Mouse (Mus musculus): ENCODE measurements around the gene Ttyh3.

The Ttyh3 gene

DNA sequence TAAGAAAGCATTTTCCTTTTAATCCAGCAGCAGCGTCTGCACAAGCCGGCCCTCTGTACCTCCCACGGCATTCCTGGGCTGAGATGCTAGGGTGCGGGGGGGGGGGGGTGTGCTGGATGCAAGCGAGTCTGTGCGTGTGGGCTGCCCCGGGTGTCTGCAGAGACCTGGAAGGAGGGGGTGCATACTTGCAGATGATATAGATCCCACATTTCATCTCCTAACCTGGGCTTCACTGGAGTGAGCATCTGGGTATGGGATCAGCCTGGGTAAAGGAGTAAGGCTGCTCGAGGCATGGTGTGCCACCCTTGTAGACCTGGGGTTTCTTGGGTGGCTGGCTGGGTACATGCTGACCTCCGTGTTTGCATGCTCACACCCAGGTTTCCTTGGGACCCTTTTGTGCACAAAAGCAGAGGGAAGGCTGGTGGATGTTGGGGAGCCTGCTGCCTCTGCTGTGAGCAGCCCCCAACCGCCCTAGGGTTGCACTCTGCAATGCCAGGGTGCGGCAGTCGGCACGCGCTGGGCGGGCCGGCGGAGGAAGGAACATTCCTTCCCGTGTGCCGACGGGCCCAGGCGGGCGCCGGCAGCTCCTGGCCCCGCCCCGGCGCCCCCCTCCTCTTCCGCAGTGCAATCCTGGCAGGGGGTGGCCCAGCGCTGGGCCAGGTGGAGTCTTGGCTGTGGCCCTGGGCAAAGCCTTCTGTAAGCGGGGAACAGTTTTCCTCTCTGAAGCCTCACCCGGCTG is 38.4 kb downstream of the Ttyh3 start:
- peak; percentile 39 for DNase-seq (ENCODE audit: low read depth, low spot score)

DNA sequence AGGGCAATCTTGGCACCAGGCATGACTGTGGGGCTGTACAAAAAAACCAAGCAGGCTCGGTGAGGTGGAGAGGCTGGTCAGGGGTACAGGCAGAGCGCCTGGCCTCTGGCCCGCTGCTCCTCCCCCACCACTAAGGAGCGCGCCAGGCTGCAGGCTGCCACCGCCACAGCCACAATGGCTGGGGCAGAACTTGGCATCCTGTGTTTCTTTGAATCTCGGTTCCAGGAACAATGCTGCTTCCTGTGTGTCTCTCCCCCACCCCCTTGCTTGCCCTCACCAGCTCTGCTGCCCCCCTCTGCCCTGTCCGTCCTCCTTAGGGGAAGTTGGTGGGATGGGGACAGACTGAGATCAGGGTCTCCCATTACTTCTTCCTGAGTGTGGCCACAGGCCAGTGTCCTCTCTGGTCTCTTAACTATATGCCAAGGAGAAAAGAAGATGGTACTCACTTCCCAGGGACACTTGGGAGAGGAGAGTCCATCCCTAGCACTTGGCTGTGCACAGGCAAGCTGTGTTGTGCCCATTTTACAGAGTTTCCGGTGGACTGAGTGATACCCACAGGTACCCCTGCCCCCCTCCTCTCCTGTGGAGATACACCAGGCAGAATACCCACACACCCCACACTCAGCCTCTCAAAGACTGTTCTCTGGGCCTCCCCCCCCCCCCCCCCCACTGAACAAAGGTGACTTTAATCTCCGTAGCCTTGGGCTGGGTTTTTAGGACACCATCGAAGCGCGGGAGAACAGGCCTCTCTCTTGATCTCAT is 39.1 kb downstream of the Ttyh3 start:
- DNase-seq (ENCODE audit: low read depth, low spot score), result peak; percentile 75

DNA sequence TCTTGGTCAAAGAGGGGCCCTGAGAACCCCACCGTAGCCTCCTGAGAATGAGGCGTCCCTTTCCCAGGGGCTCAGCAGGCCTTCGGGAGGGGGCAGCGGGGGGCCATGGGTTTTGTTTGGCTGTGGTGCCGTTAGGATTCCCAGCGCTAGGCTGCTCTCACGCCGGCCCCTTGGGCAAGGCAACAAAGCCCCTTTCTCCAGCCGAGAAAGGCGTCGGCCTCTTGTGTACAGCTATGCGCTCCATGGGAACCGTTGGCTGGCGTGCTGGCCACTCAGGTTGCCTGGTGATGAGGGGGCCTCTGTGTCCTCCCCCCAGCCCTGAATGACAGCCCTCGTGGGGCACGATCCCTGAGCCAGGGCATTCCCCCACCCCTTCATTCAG is 40.2 kb downstream of the Ttyh3 start:
- DNase-seq (ENCODE audit: low read depth, low spot score), result no peak

DNA sequence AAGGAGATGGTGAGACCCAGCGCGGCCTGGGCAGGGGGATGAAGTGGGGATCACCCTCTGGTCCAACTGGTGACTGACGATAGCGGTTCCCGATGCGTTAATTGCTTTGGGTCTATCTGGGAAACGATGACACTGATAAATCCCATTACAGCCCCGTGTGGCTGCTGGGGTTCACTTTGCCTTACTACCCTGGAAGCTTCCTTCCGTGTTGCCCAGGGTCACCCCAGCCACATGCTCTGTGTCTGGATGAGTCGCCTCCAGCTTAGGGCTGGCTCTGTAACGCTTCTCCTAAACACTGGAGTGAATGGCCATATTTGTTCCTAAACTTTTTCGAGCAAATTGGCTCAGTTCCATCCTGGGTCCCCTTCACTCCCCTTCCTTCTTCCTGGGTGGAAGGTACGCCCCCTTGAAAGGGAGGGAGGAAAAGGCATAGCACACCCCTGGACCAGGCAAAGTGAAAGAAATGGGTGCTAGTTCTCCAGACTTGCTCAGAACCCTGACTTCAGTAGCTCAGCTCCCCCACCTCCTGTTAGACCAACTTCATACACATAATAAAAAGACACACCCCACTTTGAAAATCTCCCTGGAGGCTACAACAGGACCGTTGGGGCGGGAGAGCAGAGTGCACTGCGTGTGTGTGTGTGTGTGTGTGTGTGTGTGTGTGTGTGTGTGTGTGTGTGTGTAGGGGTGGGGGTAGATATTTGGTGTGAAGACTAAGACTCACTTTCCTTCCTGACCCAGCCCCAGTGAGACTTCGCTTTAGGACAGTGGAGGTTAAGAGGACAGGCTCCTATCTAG is 40.8 kb downstream of the Ttyh3 start:
- DNase-seq (ENCODE audit: low read depth, low spot score), result no peak

DNA sequence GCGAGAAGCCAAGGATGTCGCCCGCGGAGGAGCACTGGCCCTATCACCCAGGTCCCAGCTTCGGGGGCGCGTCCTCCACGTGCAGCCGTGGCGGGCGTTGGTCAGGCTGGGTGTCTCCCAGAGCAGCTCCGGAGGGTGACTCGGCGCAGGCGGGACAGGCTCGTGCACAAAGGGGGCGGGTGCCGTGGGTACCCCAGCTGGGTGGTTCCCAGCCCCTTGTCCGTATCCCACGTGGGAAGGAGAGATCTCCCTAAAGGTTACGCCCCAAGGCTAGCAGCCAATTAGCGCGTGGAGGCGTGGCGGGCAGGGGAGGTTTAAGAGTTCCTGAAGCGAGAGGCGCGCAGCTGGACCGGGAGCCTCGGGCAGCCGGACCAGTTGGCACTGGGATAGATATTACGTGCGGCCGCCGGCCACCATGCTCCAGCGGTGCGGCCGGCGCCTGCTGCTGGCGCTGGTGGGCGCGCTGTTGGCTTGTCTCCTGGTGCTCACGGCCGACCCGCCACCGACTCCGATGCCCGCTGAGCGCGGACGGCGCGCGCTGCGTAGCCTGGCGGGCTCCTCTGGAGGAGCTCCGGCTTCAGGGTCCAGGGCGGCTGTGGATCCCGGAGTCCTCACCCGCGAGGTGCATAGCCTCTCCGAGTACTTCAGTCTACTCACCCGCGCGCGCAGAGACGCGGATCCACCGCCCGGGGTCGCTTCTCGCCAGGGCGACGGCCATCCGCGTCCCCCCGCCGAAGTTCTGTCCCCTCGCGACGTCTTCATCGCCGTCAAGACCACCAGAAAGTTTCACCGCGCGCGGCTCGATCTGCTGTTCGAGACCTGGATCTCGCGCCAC is 41.6 kb downstream of the Ttyh3 start, which contains the start of gene Lfng:
TSS of gene Lfng (plus strand) at position 320 of the 835 bp plus-strand sequence.
- peak; percentile 63 for DNase-seq (ENCODE audit: low read depth, low spot score)

DNA sequence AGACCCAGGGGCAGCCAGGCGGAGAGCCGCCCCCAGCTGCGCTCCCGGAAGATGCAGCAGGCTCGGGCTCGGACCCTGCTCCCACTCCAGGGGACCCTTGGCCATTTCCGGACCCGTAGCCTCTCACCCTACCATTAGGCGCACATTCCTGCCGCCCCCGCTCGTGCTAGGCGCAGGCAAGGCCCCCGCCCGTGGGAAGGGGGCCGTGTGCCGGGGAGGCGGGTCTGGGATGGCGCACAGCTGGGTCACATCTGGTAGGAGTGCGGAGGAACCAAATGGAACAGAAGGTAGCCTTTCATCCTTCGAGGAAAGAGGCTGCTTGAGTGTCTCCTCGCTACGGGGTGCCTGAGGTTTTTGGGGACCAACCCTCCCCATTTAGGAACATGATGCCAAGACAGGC is 42.4 kb downstream of the Ttyh3 start:
- DNase-seq (ENCODE audit: low read depth, low spot score), result no peak

DNA sequence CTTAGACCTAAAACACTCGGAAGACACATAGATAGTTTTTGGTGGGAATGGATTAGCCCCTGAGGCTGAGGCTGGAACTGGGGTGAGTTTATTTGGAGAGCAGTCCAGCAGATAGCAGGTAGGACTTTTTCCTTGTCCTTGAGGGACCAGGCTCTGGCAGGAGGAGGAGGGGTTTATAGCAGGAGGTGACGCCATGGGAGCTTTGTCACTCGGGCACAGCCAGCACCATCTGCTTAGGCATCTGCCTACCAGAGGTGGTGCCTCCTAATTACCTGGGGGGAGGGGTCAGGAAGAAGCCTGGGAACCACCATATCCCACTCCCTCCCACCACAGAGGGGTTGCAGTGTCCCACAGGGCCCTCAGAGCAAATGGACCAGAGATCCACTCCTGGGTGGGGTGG is 43.6 kb downstream of the Ttyh3 start:
- DNase-seq (ENCODE audit: low read depth, low spot score), result no peak

DNA sequence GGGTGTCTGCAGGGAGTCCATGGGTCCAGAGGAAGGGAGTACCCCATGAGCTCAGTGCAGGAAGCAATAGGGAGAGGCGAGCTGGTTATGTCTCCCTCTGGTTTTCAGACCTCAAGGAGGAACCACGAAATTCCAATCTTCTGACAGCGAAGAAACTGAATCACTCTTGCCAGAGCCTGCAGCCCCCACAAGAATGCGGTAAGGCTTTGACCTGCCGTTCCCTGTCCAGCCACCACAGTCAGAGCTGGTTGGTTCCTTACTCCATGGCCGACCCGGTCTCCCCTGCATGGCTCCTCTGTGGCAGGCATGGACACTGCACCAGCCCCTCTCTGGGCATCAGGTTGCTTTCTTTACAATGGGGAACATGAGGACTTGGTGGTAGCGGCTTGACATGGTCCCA is 44.4 kb downstream of the Ttyh3 start:
- DNase-seq (ENCODE audit: low read depth, low spot score), result no peak

DNA sequence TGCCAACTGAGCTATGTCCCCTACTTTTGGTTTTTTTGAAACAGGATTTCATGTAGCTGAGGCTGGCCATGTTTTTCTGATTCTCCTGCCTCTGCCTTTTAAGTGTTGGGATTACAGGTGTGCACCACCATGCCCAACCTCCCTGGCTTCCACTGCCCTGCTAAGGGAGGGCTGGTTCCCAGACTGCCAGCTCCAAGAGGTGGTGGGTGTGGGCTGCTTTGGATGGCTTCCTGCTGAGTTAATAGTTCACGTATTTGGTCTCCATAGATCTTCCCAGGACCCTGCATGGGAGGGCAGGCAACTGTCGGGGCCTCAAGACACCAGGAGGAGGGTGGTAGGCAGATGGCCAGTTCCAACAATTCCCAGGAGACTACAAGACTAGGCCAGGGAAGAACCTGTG is 46.3 kb downstream of the Ttyh3 start:
- no peak for DNase-seq (ENCODE audit: low read depth, low spot score)

DNA sequence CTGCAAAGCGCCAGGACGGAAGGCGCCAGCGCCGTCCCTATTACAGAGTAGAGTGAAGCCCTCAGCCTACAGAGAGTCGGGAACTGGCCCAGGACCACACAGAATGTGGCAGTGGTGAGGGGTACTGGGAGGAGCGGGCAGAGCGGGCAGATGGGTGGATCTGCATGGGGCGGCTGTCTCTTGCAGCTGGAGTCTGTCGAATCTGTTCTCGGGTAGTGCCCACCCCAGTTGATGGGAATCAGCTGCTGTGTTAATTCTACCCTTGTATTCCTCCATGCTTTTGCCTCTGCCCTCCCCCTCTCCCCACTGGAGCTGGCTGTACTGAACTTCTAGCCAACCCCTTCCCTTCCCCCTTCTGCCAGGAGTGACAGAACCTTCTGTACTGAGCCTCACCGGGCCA is 47.1 kb downstream of the Ttyh3 start:
- DNase-seq (ENCODE audit: low read depth, low spot score), result no peak

DNA sequence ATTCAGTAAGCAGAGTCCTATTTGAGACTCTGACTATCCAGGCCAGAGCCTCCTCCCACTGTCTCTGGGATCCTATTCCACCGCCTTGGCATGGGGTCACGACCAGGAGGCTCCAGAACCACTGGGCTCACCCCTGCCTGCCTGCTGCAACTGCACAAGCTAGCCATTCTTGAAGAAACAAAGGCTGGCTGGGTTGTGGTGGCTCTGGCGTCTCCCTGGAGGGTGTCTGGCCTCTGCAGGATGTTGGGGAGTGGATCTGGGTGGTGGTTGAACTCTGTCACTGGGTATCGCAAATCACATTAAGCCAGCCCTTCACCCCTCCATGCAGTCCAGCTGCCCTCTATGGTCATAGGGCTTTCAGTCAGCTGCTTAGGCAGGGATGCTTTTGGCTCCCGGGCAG is 48.9 kb downstream of the Ttyh3 start:
- no peak for DNase-seq (ENCODE audit: low read depth, low spot score)

DNA sequence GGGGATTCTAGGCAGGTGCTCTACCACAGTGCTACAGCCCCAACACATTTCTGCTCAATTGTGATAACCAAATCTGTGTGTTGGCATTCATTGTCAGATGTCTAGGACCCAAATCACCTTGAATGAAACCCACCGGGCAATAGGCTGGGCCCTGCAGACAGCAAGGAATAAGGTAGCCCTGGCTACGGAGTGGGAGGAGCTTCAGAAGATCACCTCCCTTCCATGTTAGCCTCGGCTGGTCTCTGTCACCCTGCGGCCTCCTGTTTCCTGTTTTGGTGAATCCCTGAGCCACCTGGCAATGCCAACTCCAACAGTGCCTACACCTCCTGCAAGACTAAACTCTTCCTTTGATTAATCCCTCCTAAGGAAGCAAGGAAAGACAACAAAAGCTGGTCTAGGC is 51.0 kb downstream of the Ttyh3 start:
- no peak for DNase-seq (ENCODE audit: low read depth, low spot score)

DNA sequence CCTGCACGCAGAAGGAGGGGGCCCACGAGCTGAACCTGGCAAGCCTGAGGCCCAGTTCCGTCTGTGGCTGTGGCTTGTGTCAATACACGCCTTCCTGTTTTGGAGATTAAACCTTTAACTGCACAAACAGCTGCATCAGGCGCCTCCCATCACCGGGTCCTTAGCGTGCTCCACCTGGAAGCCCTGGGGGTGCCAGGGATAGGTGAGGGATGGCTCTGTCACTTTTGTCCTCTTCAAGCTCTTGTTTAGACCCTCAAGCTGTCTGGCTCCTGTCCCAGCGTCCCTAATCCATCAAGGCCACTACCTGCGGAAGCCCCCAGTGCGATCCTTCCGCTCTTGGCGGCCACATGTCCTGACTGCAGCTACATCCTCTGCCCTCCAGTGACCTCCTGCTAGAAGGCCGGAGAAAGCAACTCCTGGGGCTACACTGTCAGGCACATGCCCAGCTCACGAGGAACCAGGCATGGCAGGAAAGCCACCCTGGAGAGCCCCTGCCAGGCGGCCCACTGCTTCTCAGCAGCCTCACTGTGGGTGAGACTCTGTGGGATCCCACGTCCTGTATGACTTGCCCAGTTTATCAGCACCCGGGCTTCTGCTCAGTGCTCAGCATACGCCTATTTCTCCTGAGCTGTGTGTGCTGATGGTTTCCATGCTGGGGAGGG is 51.8 kb downstream of the Ttyh3 start:
- DNase-seq (ENCODE audit: low read depth, low spot score), result no peak

DNA sequence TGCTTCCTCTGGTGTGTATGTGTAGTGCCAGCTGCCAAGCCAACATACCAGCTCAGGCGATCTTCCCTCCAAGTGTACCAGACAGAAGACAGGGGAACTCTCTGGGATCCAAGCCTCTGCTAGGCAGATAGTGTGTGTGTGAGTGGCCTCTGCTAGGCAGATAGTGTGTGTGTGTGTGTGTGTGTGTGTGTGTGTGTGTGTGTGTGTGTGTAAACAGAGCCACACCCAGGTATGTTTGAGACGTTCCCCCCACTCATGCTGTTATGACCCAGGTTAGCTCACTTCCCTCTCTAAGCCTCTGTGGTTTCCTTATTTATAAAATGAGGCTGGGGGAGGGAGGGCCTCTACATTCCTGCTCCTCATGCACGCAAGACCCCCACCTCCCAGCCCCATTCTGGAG is 52.4 kb downstream of the Ttyh3 start:
- no peak for DNase-seq (ENCODE audit: low read depth, low spot score)

DNA sequence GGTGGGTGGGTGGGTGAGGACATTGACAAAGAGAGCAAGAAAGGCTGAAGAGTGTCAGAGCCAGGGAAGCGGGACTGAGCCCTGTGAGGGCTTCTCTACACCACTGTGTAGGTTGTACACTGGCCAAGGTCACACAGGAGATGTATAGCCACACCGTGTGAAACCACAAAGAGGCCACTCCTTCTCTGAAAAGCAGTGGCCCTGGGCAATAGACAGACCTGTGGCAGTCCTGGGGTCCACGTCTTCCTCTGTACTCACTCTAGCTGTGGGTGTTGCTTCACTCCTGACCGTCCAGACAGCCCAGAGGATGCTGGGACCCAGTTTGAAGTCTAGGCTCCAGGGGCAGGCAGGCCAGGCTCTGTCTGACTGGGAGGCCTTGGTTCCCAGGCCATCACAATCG is 54.0 kb downstream of the Ttyh3 start:
- DNase-seq (ENCODE audit: low read depth, low spot score), result no peak

DNA sequence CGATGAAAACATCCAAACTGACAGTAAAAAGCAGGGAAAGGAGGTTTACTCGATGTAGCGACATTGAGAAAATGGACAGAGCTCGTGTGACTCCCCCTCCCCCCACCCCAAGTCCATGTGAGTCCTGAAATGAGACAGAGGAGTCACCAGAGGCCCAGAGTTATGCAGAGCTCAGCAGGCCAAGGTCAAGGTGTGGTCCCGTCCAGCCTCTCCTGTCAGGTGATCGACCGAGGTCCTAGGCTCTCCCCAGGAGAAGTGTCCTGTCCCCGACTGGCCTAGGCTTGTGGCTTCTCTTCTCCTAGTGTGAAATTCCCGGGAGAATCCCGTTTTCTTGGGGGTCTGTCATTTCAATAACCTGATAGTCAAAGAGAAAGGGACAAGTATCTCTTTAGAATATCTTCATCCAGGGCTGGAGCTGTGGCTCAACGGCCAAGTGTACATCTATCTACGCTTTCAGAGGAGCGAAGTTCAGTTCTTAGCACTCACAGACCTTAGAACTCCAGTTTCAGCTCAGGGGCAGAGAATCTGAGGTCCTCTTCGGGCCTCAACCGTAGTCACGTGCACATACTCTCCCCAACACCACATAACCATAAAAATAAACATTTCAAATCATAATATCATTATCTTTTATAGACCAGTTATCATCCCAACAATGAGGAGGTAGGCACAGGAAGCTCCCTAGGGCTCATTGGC is 59.6 kb downstream of the Ttyh3 start:
- DNase-seq (ENCODE audit: low read depth, low spot score), result no peak

DNA sequence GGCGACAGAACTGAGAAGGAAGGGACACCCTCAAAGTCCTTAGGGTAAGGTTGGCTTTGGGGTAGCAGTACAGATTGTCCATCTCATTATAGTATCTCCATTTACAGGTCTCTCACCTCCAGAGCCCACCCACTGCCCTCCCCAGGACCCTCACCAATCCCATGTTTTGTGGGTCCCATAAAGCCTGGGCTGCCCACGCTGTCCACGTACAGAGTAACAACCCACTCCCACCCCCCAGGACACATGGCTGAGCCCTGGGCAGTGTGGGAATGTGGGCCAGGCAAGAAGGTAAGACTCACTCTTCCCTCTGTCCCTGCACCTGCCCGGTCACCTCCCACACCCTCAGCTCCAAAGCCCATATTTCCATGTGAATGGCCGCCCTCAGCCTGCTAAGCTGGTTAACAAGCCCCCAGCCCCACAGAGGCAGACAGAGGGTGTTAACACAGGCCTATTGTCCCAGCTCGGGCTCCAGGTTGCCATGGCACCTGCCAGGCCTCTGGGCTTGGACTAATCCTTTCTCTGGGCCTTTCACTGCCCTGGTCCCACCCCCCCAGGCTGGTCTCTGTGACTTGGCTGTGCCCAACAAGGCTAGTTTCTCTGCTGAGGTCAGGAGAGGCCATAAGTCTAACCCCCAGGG is 65.0 kb downstream of the Ttyh3 start:
- DNase-seq (ENCODE audit: low read depth, low spot score), result no peak

DNA sequence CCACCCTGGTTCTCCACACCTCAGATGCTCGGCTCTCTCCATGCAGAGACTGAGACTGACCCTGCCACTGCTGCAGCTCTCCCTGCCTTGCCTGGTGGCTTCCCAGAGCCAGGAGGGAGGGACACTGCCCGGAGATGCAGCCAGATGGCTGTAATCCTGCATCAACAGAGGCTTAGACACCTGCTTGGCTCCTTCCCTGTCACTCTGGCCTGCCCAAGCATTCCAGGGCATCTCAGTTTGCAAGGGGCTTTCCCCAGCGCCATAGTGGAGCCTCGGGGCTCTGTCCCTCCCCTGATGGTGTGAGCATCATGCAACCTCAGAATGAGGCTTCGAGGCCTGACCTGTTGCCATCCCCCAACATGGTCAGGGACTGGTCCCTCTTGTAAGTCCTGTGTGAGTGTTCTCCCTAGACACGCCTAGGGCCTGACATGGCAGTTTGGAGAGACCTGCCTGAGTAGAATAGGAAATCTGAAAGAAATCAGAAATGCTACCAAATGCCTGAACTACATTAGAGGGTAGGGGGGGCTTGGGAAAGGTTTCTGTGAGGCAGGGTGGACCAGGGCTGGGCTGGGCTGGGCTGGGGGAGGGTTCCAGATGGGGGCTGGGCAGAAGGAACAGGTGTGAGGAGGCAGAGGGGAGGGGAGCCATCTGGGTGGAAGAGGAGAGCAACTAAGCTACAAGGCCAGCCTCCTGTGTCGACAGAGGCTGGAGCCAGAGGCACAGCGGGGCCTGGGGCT is 65.7 kb downstream of the Ttyh3 start:
- DNase-seq (ENCODE audit: low read depth, low spot score), result no peak

DNA sequence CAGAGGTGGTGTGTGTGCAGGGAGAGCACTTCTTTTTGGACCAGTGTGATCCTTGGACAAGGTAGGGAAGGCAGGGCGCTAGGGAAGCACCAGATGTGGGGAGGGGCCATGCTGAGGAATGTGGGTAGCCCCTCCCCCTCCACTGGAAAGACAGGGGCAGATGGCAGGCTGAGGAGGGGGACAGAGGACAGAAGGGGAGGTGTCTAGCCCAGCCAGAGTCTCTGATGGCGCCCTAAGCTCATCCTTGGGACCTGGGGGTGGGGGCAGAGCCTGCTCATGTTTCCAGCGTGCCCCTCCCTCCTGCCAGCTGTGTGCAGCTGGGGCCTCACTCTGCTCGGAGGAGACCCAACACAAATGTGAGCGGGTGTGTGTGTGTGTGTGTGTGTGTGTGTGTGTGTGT is 67.3 kb downstream of the Ttyh3 start:
- DNase-seq (ENCODE audit: low read depth, low spot score), result no peak
